Mouse (Mus musculus) CD4-positive, CD25-positive, alpha-beta regulatory T cell, adult 2 months (primary cell): ENCODE measurements around the gene Ulk2.

Source experiments
- DNase-seq: peaks from one replicate; pipeline ENCODE4 v3.0.0-alpha.2; 2012; ENCODE audit warnings: low read depth, low spot score

The Ulk2 gene

DNA sequence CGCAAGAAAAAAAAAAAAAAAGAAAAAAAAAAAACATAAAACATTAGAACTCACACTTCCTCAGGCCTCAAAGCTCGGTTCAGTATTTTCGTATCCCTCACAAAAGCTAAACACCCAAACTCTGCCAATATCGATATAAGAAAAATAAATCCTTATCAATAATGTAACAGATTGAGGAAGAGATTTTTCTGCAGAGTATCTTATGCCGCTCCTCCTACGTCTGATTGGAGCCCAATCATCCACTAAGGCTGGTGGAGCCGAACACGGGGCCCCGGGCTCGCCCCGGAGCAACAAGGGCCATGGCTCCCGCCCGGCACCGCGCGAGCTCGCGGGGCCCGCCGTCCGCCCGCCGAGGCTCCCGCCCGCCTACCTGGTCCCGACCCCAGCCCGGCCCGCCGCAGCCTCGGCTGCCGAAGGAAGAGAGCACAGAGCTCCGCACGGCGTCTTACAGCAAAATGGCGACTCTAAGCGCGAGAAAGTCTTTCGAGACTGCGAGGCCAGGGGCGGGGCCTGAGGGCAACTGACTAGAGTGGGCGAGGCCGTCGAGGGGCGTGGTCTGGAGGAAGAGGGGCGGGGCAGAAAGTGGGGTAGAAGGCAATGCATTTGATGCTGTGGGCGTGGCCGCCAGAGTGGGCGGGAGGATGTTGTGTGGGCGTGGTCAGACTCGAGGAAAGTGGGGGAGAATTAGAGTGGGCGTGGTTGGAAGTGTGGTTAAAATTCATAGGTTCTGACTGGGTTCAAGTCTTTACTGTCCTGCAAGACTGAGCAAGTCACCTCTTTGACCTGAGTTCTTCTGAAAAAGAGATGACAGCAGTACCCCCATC is 93.1 kb downstream of the Ulk2 start, which contains the start of gene Prpsap2:
Gene Prpsap2, minus strand, starts transcription at position 505 of the 824 bp plus-strand sequence.
- peak; percentile 99 for DNase-seq

DNA sequence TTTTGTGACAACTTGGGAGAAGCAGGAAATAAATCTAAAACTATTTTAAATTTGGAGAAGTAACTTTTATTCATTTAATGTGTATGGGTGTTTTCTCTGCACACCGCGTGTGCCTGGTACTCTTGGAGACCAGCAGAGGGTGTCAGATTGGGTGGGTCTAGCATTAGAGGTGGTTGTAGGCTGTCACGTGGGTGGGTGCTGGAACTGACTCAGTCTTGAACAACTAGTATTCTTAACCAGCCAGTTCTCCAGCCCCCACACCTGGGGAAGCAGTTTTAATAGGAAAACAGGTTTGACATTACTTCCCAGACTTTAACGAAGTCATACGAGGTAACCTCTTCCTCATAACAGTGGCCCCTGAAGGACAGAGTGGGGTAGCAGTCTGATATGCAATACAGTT is 94.4 kb downstream of the Ulk2 start:
- peak; percentile 62 for DNase-seq

DNA sequence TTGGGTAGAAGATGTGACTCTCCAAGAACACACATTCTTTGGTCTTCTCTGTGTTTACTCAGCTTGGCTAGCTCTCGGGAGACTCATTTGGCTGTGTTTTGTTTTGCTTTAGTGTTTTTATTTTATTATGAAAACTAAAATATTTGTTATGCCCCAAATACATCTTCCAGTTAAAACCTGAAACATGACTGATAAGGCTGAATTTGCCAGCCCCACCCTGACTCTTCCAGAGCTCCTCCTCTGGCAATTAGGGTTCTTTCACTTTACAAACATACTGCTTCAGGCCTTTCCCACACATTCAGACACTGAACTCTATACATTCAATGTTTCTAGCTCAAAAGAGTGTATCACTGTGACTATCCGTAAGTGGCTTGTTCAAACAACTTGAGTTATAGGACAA is 97.7 kb downstream of the Ulk2 start:
- no peak for DNase-seq

DNA sequence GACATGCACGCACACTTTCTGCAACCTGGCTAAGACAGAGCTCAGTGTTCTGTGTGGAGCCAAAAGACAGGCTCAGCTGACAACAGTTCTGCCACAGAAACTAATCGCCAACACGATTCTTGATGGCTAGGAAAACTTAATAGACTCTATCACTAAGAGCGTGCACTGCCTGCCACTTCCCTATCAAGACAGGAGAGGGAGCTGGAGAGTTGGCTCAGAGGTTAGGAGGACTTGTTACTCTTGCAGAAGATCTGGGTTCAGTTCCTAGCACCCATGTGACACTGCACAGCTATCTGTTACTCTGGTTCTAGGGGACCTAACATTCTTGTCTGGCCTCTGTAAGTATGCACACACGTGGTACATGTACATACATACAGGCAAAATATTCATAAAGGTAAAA is 103.3 kb downstream of the Ulk2 start:
- DNase-seq, result peak; percentile 51

DNA sequence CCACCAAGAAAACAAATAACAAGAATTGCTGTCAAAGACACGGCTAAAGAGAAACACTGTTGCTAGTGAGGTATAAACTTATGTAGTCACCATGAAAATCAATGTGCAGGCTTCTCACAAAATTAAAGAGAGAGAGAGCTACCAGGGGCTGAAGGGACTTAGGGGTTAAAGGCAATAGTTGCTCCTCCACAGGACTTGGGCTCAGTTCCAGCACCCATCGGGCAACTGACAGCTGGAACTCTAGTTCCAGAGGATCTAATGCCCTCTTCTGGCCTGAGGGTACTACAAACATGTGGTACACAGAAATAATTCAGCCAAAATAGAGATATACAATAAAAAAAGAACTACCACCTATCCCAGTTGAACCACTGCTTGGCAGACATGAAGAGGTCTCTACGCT is 107.7 kb downstream of the Ulk2 start:
- DNase-seq, result no peak

DNA sequence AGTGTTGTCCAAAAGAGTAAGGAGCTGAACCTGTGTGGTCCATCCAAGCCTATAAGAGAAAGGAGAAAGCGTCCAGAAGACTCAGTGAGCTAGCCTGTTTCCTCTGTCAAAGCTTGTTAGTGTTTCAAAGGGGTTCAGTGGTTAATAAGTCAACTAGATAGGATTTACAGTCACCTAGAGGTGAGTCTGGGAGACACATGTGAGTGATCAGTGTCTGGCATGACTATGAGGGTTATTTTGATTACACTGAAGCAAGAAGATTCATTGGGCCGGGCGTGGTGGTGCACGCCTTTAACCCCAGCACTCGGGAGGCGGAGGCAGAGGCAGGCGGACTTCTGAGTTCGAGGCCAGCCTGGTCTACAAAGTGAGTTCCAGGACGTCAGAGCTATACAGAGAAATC is 109.1 kb downstream of the Ulk2 start:
- DNase-seq, result no peak

DNA sequence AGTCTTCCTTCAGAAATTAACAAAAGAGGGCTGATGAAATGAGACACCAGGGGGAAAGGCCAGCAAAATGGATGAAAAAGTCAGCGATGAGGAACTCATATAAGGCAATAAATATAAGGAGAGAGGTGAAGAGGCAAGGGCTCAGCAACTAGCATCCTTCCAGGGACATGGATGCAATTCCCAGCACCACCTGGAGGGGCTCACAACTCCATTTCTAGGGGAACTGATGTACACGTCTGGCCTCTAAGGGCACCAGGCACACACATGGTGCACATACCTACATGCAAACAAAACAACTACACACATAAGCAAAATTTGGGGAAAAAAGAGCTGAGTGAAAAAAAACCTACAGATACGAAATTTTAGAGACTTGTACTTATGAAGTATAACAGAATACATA is 110.4 kb downstream of the Ulk2 start:
- DNase-seq, result no peak

DNA sequence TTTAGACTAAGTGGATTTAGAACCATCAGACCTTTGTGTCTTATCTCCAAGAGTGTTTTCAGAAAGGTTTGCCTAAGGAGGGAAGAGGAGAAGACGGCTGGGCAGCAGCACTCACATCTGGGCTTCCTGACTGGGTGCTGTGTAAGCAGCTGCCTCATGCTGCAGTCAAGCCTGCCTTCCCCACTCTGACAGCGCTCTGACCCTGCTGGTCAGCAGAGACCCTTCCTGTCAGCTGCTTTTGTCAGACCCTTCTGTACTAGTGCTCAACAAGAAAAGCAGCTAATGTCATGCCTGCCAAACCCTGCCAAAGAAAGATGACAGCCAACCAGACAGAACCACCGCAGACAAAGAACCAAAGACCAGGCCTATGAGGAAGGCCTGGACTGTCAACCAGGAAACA is 111.1 kb downstream of the Ulk2 start:
- no peak for DNase-seq

DNA sequence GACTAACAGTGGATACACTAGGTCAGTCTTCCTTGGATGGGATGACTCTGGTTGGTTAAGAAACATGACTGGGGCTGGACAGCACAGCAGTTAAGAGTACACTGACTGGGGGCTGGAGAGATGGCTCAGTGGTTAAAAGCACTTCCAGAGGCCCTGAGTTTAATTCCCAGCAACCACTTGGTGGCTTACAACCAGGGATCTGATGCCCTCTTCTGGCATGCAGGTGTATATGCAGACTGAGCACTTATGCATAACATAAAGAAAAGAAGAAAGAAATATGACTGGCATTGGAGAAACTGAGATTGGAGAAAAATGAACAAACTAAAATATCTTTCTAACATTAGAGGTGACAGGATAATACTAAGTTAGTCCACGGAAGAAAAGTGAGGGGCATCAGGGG is 114.4 kb downstream of the Ulk2 start:
- no peak for DNase-seq

DNA sequence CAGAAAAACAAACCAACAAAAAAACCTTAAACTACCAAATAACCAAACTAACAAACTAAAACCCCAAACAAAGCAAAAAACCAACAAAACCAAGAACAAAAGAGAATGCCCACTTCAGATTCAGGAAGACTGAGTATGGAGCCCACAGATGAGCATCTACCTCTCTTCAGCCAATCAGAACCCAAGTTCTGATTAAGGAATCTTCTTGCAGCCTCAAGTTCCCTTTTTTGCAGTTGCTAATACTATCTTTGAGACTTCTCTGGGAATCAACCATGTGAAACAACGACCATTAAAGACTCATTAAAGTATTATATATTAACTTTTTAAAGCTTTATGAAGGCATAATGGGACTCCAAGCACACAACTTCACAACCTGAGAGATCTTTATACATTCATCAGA is 117.6 kb downstream of the Ulk2 start:
- no peak for DNase-seq

DNA sequence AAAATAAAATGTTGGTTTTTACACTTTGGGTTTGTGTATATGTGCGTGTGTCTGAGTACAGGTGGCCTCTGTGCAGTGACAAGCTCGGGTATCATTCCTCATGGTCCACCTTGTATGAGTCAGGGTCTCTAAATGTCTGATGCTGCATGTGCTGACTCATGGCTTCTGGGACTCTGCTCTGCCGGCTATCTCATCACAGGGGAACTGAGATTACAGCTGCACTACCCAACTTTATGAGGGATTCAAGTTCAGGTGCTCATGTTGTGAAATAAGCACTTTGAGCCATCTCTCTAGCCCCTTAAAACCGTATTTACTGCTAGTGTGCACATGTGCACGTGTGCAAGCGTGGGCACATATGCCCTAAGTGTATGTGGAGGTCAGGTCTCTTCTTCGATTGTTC is 122.2 kb downstream of the Ulk2 start:
- DNase-seq, result no peak

DNA sequence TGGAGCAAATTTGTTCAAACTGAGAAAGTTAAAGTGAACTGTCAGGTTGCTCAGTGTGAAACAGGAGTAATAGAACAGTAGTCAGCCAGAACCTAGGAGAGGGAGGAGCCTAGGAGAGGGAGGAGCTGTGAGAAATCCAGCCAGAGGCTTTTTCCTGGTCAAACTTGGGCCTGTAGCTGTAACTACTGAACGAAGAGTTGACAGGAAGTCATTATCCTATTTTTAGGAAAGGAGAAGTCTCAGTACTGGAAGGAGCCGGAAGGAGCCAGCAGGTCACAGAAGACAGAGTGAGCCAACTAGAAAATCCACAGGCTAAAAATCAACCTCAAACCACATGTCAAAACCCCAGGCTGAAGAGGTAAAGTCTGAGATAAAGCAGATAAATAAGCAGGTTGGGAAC is 126.8 kb downstream of the Ulk2 start:
- no peak for DNase-seq
